Mouse (Mus musculus) testis, postnatal 14 days (tissue): ENCODE data around the gene Dgkz.

Source experiments
- DNase-seq: peaks from one replicate; pipeline ENCODE4 v3.0.0; 2021; ENCODE audit warnings: low spot score

Gene Dgkz

GRCm38 (mm10) chr2:91975581-91976541 is at the start of gene Dgkz:
Dgkz (minus strand) TSS chr2:91975864.
- no peak for DNase-seq

- DNase-seq: no peak
Observed at GRCm38 (mm10) chr2:92025202-92025601, 49.5 kb upstream of the Dgkz start.

GRCm38 (mm10) chr2:92024274-92024672 is 48.6 kb upstream of the Dgkz start, which contains the start of gene Creb3l1:
Creb3l1 (minus strand) TSS chr2:92024502.
- peak; percentile 67 for DNase-seq

GRCm38 (mm10) chr2:92023362-92024273 is 48.0 kb upstream of the Dgkz start:
- DNase-seq: no peak

GRCm38 (mm10) chr2:92020676-92021265 is 45.1 kb upstream of the Dgkz start:
- DNase-seq: no peak

DNA sequence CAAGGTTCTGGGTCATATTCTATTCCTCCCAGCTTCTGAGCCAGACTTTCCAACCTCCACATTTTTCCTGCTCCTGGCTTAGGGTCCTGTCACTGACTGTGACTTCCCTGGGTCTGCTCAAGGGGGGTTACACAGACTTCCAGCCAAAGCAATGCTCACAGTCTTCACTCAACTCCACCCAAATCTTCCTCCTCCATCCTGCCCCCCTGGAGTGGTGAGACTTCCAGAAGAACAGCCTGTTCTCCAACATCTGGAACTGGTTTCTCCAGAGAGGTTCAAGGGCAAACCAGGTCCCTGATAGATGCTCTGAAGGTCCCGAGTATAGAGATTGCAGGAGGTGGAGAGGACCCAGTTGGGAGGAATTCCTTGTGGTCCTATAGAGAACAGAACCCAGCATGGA is 41.8 kb upstream of the Dgkz start:
- peak; percentile 58 for DNase-seq

DNA sequence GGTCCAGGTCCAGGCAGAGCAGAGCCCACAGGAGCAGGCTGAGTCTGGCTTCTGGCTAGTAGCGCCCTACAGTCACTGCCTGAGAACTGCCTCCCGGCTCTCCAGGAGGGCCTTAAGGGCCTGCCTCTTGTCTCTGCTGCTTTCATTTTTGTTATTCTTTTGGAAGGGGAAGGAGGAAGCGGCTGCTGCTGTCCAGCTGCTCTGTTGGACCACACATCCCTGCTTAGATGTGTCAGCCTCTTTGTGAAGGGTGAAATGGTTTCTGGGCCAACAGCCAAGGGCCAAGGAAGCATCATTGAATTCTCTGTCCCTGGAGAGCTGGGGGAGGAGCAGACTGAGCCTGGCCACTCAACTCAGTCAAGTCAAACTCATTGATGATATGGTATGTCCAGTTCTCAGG is 41.3 kb upstream of the Dgkz start:
- DNase-seq: peak; percentile 78

- no peak for DNase-seq
Observed at GRCm38 (mm10) chr2:92014891-92015290, 39.2 kb upstream of the Dgkz start.

DNA sequence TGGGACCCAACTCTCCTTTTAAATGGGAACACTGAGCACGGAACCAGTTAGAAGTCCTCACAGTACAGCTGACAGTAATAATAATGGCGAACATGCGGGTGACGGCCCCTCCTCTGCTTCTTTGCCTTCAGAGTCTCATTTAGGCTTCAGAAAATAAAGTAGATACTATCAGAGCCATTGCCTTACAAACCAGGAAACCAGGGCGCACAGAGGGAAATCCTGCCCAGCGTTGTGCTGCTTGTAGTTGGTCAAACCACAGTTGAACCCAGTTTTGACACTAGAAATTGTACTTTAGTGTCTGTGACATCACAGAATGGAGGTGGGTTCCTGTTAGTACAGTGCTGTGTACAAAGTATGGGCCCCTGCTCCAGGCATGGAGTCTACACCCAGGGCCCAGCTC is 38.6 kb upstream of the Dgkz start:
- no peak for DNase-seq

- DNase-seq: peak; percentile 77
Observed at GRCm38 (mm10) chr2:92012768-92013445, 37.2 kb upstream of the Dgkz start.

DNA sequence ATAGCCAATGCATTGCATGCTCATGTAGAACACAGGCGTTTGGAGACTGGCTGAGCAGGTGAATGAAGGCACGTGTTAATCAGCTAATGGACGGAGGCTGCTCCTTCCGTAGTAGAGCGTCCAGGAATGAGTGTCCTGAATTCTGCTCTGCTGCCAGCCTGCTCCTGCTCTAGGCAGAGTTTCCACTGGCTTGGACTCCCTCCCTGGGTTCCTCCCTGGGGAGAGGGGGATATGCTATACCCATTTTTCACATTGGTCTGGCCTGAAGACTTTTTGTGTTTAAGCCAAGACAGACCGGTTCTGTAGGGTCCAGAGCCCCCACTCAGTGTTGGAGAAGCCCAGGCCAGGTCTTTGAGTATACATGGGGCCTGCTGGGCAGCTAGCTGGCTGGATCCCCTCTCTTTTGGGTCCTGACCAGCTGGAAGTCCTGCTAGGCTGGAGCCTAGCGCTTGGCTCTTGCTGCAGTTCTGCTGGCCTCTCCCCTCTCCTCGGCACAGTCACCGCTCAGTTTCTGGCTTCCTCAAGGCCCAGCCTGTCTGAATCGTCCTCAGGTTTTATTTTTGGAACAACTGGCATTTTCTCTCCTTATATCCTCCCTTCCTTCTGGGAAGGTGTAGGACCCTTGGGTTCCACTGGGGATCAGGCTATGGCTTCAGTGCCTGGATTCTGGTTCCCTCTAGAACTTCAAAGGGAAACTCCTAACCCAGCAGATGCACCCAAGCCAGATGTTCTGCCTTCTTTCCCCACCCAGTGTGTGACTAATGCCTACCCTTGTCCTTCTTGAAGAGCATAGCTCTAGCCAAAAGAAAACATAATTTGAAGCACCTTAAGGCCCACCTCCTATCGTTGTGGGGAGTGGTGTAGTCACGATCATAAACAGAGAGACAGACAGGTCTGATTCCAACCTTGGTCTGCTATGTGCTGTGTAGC is 36.0 kb upstream of the Dgkz start:
- DNase-seq: no peak

- DNase-seq: no peak
Observed at GRCm38 (mm10) chr2:92008623-92009404, 33.1 kb upstream of the Dgkz start.

- DNase-seq: peak; percentile 94
Observed at GRCm38 (mm10) chr2:92007933-92008622, 32.4 kb upstream of the Dgkz start.

DNA sequence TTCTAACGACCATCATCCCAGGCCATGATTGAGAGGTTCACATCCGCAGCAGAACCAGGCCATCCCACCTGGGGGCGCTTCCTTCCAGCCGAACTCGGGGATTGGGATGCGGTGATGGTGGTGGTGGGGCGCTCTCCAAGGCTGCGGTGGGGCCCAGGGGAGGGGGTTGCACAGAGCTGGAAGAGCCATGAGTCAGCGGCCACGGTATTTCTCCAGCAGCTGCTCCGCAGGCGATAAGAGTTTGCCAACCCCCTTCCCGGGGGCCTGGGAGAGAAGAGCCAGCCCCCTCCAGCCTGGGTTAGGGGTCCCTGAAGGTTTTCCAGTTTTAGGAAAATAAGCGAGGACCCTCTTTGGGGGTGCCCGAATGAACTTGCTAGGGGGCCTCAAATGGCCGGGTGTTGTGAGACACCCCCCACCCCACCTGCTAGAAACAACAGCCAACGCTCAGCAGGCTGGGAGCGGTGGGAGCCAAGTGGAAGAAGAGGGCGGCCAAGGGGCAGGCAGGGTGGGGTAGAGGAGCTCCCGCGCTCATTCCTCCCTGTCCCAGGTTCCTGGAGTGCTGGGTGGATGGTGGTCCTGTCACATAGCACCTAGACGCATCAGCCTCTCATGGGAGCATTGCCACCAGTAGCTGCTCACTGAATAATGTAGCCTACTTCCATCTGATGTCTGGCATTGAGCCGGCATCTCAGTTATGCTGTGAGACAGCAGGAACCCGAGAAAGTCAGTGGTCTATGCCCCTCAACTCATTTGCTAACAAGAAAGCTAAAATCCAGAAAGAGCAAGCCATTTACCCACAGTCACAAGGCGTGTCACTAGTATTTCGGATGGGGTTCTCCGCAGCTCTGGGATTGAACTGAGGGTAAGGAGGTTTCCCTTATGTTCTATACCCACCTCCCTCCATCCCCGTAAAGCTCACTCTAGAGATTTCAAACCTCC is 31.6 kb upstream of the Dgkz start:
- DNase-seq: peak; percentile 53

- no peak for DNase-seq
Observed at GRCm38 (mm10) chr2:92006491-92006890, 30.8 kb upstream of the Dgkz start.

- no peak for DNase-seq
Observed at GRCm38 (mm10) chr2:92004617-92005016, 29.0 kb upstream of the Dgkz start.

DNA sequence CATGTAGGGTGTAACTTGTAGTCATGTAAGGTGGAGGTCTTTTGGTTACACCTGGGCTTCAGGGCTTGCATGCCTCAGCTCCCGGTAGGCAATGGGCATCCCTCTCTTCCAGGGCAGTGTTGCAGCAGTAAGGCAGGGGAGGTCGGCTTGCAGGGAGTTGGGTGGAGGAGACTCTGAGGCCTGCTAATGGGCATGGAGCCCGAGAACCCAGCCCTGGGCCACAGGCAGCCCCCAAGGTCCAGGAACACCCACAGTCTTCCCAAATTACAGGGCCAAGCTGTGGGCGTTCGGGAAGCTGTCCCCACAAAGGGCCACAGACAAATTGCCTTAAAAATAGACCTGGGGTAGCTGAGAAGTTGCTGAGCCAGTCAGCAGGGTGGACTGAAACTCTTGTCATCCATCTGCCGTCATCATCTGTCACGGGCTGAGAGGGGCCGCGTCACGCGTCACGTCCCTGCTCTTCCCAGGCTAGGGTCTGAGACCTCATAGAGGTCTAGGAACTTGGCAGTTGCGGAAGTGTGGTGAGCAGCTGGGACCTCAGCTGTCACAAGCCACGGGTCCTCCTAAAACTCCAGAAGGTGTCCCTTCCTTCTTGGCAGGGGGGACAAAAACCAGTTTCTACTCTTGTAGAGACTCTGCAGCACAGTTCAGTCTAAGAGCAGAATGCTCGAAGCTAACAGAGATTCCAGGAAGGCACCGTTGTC is 22.4 kb upstream of the Dgkz start:
- no peak for DNase-seq
